Mouse (Mus musculus): ENCODE data around the gene 1700016C15Rik. TPM values are rescaled to one million over a fixed set of nuclear protein-coding genes. Genes with fewer than 3 reads are reported as not detected.

Gene 1700016C15Rik
- polyA plus RNA-seq, 1 experiment from 2014 or later, result not detected

Other genes starting within 250 kb of the 1700016C15Rik start
- 19.1 and 25.4 TPM in 2 replicates for gene Adss, start 66.7 kb downstream of the 1700016C15Rik start, polyA plus RNA-seq (2015; fragmentation: Nextera tagmentation; extraction: Ambion mirVana)